Mouse (Mus musculus): ENCODE data around the gene 2200002J24Rik. TPM values are rescaled to one million over a fixed set of nuclear protein-coding genes. Genes with fewer than 3 reads are reported as not detected.

2200002J24Rik gene
- polyA plus RNA-seq (2014; fragmentation: Illumina TruSeq; extraction: RNeasy Lipid Tissue Mini Kit (QIAGEN cat#74804); ENCODE audit: low read depth, low replicate concordance) = not detected

DNA sequence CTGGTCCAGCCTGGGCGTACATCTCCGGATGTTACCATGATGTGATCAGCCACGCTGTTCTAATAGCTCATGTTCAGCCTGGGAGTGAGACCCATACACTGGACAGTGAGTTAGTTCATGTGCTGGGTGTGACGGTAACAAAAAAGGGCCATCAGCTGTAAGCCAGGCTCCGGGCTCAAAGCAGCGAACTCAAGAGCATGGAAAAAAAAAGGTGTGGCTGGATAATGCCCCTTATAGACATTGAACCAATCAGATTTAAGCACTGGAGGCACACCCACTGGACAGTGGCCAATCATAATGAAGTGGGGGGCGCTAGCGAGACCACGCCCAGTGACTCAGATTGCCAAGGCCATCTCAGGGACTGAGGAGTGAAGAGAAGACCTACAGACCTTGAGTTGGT, at the start of gene 2200002J24Rik:
2200002J24Rik (plus strand) TSS at position 338 of the 400 bp plus-strand sequence.

DNA sequence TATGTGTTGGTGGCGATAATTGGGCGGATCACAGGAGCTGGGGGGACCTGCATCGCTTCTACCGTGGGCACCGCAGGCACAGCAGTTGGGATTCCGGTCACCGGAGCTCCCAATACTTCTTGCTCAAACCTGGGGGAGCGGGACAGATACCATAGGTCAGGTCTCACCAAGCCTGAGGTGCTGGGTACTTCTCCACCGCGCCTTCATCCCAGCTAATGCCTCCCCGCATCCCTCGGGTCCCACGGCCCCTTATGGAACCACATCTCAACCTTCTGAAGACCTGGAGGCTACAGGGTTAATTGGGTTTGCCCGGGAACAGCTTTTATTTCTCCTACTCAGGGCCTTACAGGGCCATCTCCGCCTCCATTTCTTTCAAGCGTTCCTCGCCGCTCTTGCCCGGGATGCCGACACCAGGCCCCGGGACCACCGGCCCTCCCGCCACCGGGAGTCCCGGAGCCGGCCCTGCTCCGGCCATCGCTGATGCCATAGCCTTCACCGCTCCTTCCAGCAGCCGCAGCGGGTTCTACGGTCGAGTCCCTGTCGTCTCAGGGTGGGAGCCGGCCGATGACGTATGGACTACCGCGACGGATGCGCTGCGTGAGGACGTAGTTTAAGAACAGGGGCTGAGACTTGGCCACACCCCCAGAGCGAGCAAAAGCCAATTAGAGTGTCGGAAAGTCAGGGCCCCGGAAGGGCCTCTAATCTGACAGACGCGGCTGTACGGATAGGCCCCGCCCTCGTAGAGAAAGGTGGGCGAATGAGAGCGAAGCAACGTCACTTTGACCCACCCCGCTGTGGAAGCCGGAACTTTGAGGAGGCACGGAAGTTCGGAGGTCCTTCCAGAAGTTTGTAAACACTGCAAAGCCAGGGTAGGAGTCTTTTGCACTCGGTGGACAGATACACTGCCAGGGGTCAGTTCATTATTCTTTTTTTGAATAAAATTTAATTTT, 48.9 kb upstream of the 2200002J24Rik start, which contains the start of gene Rbm42:
Rbm42 (minus strand) TSS at position 727 of the 950 bp plus-strand sequence.

DNA sequence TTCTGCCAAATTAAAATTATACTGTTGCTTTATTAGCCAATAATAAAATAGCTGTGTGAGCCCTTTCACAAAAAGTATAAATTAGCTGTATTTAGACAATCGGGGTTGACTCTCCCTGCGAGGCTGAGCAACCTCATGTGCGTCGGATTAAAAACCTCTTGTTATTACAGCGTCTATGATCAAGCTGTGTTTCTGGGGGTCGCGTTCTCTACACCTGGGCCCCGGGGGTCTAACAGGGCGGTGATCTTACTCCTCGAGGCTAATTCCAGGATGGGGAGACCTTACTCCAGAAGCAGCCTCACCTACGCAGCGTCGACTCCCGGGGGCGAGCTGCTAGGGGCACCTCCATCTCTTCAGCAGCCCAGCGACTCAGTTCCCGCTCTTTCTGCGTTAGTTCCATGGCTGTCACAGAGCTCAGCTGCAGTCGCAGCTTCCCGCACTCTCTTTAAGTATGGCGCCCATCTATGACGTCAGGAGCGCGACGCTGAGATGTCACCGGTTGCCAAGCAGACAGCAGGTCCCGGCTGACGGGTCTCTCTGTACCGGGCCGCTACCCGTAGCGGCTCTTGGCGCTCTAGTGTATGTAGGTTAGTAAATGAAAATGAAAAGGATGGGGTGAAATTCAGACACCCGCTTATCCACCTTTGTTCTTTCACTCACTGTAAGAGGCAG, 34.1 kb upstream of the 2200002J24Rik start, which contains the start of gene Haus5:
Haus5 (minus strand) TSS at position 466 of the 672 bp plus-strand sequence.

DNA sequence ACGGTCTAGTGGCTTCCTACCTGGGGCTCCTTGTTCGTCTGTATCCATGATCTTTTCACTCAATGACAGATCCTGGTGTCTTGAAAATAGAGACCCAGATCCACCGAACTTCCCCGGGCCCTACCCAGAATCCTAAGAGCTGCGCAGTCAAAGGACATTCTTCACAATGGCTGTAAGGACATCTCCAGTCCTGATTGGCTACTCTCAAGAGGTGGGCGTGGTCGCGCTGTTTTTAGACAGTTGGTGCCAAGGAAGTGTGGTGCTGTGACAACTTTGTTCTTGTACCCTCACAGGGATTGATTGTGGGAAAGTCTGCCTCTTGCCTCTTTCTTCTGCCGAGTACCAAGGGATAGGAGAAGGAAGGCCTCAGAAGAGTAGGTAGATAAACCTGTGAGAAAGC, 27.2 kb upstream of the 2200002J24Rik start, which contains the start of gene Pmis2:
Pmis2 (minus strand) TSS at position 126 of the 400 bp plus-strand sequence.

DNA sequence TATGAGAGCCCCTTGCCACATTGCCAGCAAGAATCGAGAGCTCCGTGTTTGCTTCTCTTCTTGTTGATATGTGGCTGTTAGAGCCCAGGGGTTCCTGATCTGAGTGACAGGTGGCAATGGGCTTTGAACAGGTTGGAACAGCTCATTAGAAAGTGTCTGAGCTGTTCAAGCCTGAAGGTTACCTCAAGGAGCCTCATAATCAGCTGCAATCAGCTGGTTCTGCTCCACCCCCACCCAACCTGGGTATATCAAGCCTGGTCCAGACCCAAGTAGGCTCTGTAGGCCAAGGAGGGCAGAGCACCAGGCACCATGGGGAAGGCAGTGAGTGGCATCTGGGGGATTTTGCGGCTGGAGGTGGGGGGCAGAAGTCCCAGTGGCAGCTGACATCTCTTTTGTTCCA, 13.2 kb downstream of the 2200002J24Rik start, which contains the start of gene Atp4a:
Atp4a (plus strand) TSS at position 268 of the 400 bp plus-strand sequence.

DNA sequence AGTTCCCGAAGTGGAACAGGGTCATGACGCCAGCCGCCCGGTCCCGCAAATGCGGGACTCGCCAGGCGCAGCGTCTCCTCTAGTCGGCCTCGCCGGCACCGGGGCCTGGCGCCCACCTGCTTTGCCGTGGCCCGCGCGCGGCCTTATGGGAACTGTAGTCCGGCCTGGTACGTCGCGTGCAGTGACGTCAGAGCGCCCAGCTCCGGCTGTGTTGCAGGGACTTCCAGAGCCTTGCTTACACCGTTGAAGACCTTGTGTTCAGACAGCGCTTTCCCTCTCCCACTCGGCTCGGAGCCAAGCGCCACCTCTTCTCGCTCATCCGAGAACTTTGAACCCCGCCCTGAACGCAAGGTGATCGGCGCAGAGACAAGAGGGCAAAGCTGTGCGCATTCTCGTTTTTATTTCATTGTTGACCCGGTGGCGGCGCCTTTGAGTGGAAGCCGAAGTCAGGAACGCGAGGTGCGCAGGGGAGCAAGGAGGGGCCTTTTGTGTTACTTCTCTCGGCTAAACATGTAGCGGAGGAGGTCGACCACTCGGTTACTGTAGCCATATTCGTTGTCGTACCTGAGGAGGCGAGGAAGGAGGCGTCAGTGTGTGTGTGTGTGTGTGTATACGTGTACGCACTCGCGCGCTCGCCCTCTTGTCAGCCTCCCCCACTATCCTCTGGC, 30.8 kb downstream of the 2200002J24Rik start, which contains the start of gene Tmem147:
Tmem147 (minus strand) TSS at position 145 of the 668 bp plus-strand sequence.

DNA sequence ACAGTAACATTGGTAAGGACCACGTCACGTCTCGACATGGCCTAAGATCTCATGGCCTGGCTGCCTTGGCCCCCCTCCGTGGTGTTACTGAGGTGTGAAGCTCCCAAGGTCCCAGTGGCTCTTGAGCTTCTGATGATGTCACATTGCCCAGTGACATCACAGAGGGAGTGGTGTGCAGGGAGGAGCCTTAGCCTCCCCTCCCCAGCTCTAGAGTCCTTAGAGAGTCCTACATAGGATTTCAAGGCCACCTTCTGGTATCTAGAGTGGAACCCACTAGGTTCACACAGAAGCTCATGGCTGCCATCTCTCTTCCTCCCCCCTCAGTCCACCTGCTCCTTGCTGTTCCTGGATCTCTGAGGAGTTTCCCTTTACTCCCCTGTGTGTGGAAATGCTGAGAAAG, 44.9 kb downstream of the 2200002J24Rik start, which contains the start of gene Gapdhs:
Gapdhs (minus strand) TSS at position 65 of the 400 bp plus-strand sequence.

Other genes with a start within 250 kb of the 2200002J24Rik start
- not detected for gene Kirrel2, start 241.2 kb upstream of the 2200002J24Rik start, polyA plus RNA-seq (2014; fragmentation: Illumina TruSeq; extraction: RNeasy Lipid Tissue Mini Kit (QIAGEN cat#74804); ENCODE audit: low read depth, low replicate concordance)
- gene Nphs1, start 240.6 kb upstream of the 2200002J24Rik start, polyA plus RNA-seq (2014; fragmentation: Illumina TruSeq; extraction: RNeasy Lipid Tissue Mini Kit (QIAGEN cat#74804); ENCODE audit: low read depth, low replicate concordance) = not detected
- gene Prodh2, start 205.3 kb upstream of the 2200002J24Rik start, polyA plus RNA-seq (2014; fragmentation: Illumina TruSeq; extraction: RNeasy Lipid Tissue Mini Kit (QIAGEN cat#74804); ENCODE audit: low read depth, low replicate concordance) = not detected
- 1.1 TPM for gene Arhgap33, start 163.9 kb upstream of the 2200002J24Rik start, polyA plus RNA-seq (2014; fragmentation: Illumina TruSeq; extraction: RNeasy Lipid Tissue Mini Kit (QIAGEN cat#74804); ENCODE audit: low read depth, low replicate concordance)
- 945 TPM for gene Hspb6, start 146.7 kb upstream of the 2200002J24Rik start, polyA plus RNA-seq (2014; fragmentation: Illumina TruSeq; extraction: RNeasy Lipid Tissue Mini Kit (QIAGEN cat#74804); ENCODE audit: low read depth, low replicate concordance)
- 3.8 TPM for gene Proser3, start 146.6 kb upstream of the 2200002J24Rik start, polyA plus RNA-seq (2014; fragmentation: Illumina TruSeq; extraction: RNeasy Lipid Tissue Mini Kit (QIAGEN cat#74804); ENCODE audit: low read depth, low replicate concordance)
- 17.8 TPM for gene Lin37, start 139.1 kb upstream of the 2200002J24Rik start, polyA plus RNA-seq (2014; fragmentation: Illumina TruSeq; extraction: RNeasy Lipid Tissue Mini Kit (QIAGEN cat#74804); ENCODE audit: low read depth, low replicate concordance)
- 64.0 TPM for gene U2af1l4, start 135.6 kb upstream of the 2200002J24Rik start, polyA plus RNA-seq (2014; fragmentation: Illumina TruSeq; extraction: RNeasy Lipid Tissue Mini Kit (QIAGEN cat#74804); ENCODE audit: low read depth, low replicate concordance)
- 8.0 TPM for gene Gm49396, start 135.6 kb upstream of the 2200002J24Rik start, polyA plus RNA-seq (2014; fragmentation: Illumina TruSeq; extraction: RNeasy Lipid Tissue Mini Kit (QIAGEN cat#74804); ENCODE audit: low read depth, low replicate concordance)
- 106 TPM for gene Psenen, start 135.3 kb upstream of the 2200002J24Rik start, polyA plus RNA-seq (2014; fragmentation: Illumina TruSeq; extraction: RNeasy Lipid Tissue Mini Kit (QIAGEN cat#74804); ENCODE audit: low read depth, low replicate concordance)
- not detected for gene Igflr1, start 133.5 kb upstream of the 2200002J24Rik start, polyA plus RNA-seq (2014; fragmentation: Illumina TruSeq; extraction: RNeasy Lipid Tissue Mini Kit (QIAGEN cat#74804); ENCODE audit: low read depth, low replicate concordance)
- 16.4 TPM for gene Kmt2b, start 110.2 kb upstream of the 2200002J24Rik start, polyA plus RNA-seq (2014; fragmentation: Illumina TruSeq; extraction: RNeasy Lipid Tissue Mini Kit (QIAGEN cat#74804); ENCODE audit: low read depth, low replicate concordance)
- not detected for gene Zbtb32, start 100.0 kb upstream of the 2200002J24Rik start, polyA plus RNA-seq (2014; fragmentation: Illumina TruSeq; extraction: RNeasy Lipid Tissue Mini Kit (QIAGEN cat#74804); ENCODE audit: low read depth, low replicate concordance)
- 0.31 TPM for gene Upk1a, start 86.1 kb upstream of the 2200002J24Rik start, polyA plus RNA-seq (2014; fragmentation: Illumina TruSeq; extraction: RNeasy Lipid Tissue Mini Kit (QIAGEN cat#74804); ENCODE audit: low read depth, low replicate concordance)
- 3,676 TPM for gene Cox6b1, start 72.8 kb upstream of the 2200002J24Rik start, polyA plus RNA-seq (2014; fragmentation: Illumina TruSeq; extraction: RNeasy Lipid Tissue Mini Kit (QIAGEN cat#74804); ENCODE audit: low read depth, low replicate concordance)
- gene Etv2, start 63.1 kb upstream of the 2200002J24Rik start, polyA plus RNA-seq (2014; fragmentation: Illumina TruSeq; extraction: RNeasy Lipid Tissue Mini Kit (QIAGEN cat#74804); ENCODE audit: low read depth, low replicate concordance) = not detected
- gene Rbm42, start 48.6 kb upstream of the 2200002J24Rik start, polyA plus RNA-seq (2014; fragmentation: Illumina TruSeq; extraction: RNeasy Lipid Tissue Mini Kit (QIAGEN cat#74804); ENCODE audit: low read depth, low replicate concordance) = 37.8 TPM
- gene Haus5, start 33.9 kb upstream of the 2200002J24Rik start, polyA plus RNA-seq (2014; fragmentation: Illumina TruSeq; extraction: RNeasy Lipid Tissue Mini Kit (QIAGEN cat#74804); ENCODE audit: low read depth, low replicate concordance) = 7.5 TPM
- not detected for gene Pmis2, start 27.3 kb upstream of the 2200002J24Rik start, polyA plus RNA-seq (2014; fragmentation: Illumina TruSeq; extraction: RNeasy Lipid Tissue Mini Kit (QIAGEN cat#74804); ENCODE audit: low read depth, low replicate concordance)
- gene Atp4a, start 13.3 kb downstream of the 2200002J24Rik start, polyA plus RNA-seq (2014; fragmentation: Illumina TruSeq; extraction: RNeasy Lipid Tissue Mini Kit (QIAGEN cat#74804); ENCODE audit: low read depth, low replicate concordance) = not detected
- gene Tmem147, start 30.6 kb downstream of the 2200002J24Rik start, polyA plus RNA-seq (2014; fragmentation: Illumina TruSeq; extraction: RNeasy Lipid Tissue Mini Kit (QIAGEN cat#74804); ENCODE audit: low read depth, low replicate concordance) = 168 TPM
- not detected for gene Gapdhs, start 44.8 kb downstream of the 2200002J24Rik start, polyA plus RNA-seq (2014; fragmentation: Illumina TruSeq; extraction: RNeasy Lipid Tissue Mini Kit (QIAGEN cat#74804); ENCODE audit: low read depth, low replicate concordance)
- gene Sbsn, start 52.5 kb downstream of the 2200002J24Rik start, polyA plus RNA-seq (2014; fragmentation: Illumina TruSeq; extraction: RNeasy Lipid Tissue Mini Kit (QIAGEN cat#74804); ENCODE audit: low read depth, low replicate concordance) = 3.5 TPM
- gene Dmkn, start 64.8 kb downstream of the 2200002J24Rik start, polyA plus RNA-seq (2014; fragmentation: Illumina TruSeq; extraction: RNeasy Lipid Tissue Mini Kit (QIAGEN cat#74804); ENCODE audit: low read depth, low replicate concordance) = 3.5 TPM
- not detected for gene Krtdap, start 89.0 kb downstream of the 2200002J24Rik start, polyA plus RNA-seq (2014; fragmentation: Illumina TruSeq; extraction: RNeasy Lipid Tissue Mini Kit (QIAGEN cat#74804); ENCODE audit: low read depth, low replicate concordance)
- not detected for gene Ffar2, start 124.8 kb downstream of the 2200002J24Rik start, polyA plus RNA-seq (2014; fragmentation: Illumina TruSeq; extraction: RNeasy Lipid Tissue Mini Kit (QIAGEN cat#74804); ENCODE audit: low read depth, low replicate concordance)
- gene Ffar3, start 157.3 kb downstream of the 2200002J24Rik start, polyA plus RNA-seq (2014; fragmentation: Illumina TruSeq; extraction: RNeasy Lipid Tissue Mini Kit (QIAGEN cat#74804); ENCODE audit: low read depth, low replicate concordance) = not detected
- gene Ffar1, start 162.6 kb downstream of the 2200002J24Rik start, polyA plus RNA-seq (2014; fragmentation: Illumina TruSeq; extraction: RNeasy Lipid Tissue Mini Kit (QIAGEN cat#74804); ENCODE audit: low read depth, low replicate concordance) = not detected
- 0.76 TPM for gene Cd22, start 181.4 kb downstream of the 2200002J24Rik start, polyA plus RNA-seq (2014; fragmentation: Illumina TruSeq; extraction: RNeasy Lipid Tissue Mini Kit (QIAGEN cat#74804); ENCODE audit: low read depth, low replicate concordance)
- 0.18 TPM for gene Mag, start 215.9 kb downstream of the 2200002J24Rik start, polyA plus RNA-seq (2014; fragmentation: Illumina TruSeq; extraction: RNeasy Lipid Tissue Mini Kit (QIAGEN cat#74804); ENCODE audit: low read depth, low replicate concordance)
- gene Hamp2, start 225.8 kb downstream of the 2200002J24Rik start, polyA plus RNA-seq (2014; fragmentation: Illumina TruSeq; extraction: RNeasy Lipid Tissue Mini Kit (QIAGEN cat#74804); ENCODE audit: low read depth, low replicate concordance) = 6.3 TPM
- 44.7 TPM for gene Hamp, start 245.1 kb downstream of the 2200002J24Rik start, polyA plus RNA-seq (2014; fragmentation: Illumina TruSeq; extraction: RNeasy Lipid Tissue Mini Kit (QIAGEN cat#74804); ENCODE audit: low read depth, low replicate concordance)

Measured in heart, adult 10 weeks (tissue).